Mouse (Mus musculus) heart, embryonic 16.5 days (tissue): Measurements from ENCODE around the gene 9130019O22Rik. TPM values are rescaled to one million over a fixed set of nuclear protein-coding genes. Genes with fewer than 3 reads are reported as not detected.
"Not testable (repeated sequence)": the region's sequence is repeated elsewhere in the genome, so short reads cannot be mapped to it uniquely, and the experiment has no call there.

ENCODE experiments used
- ATAC-seq: fragments of 200-750 bp; cut with Nextera tagmentation; replicated peaks from 2 replicates; pipeline ENCODE4 v1.8.0; 2017; ENCODE audit warnings: moderate number of reproducible peaks; ENCODE audit not compliant: insufficient read depth, low FRiP score; ENCODE audit errors: extremely low read depth
- H3K27ac ChIP-seq: fragments of 300-500 bp; sonication (generic); 2 replicates; pipeline ENCODE4 v1.5.1; 2014; ENCODE audit warnings: mild to moderate bottlenecking, low read length, control low read depth, moderate library complexity
- H3K27me3 ChIP-seq: fragments of 300-500 bp; sonication (generic); 2 replicates; pipeline ENCODE4 v1.6.1; 2014; ENCODE audit warnings: low read length, mixed read lengths; ENCODE audit not compliant: control insufficient read depth, insufficient read depth
- H3K36me3 ChIP-seq: fragments of 300-500 bp; sonication (generic); 2 replicates; pipeline ENCODE4 v1.6.1; 2014; ENCODE audit not compliant: control insufficient read depth, insufficient read depth
- H3K4me1 ChIP-seq: fragments of 300-500 bp; sonication (generic); 2 replicates; pipeline ENCODE4 v1.6.1; 2014; ENCODE audit warnings: low read length, mixed read lengths; ENCODE audit not compliant: control insufficient read depth, insufficient read depth
- H3K4me2 ChIP-seq: fragments of 300-500 bp; sonication (generic); 2 replicates; pipeline ENCODE4 v1.6.1; 2014; ENCODE audit warnings: low read depth, mild to moderate bottlenecking, control low read depth, low read length
- H3K4me3 ChIP-seq: fragments of 300-500 bp; sonication (generic); 2 replicates; pipeline ENCODE4 v1.5.1; 2014; ENCODE audit warnings: mild to moderate bottlenecking, control low read depth, low read length
- H3K9ac ChIP-seq: fragments of 300-500 bp; sonication (generic); 2 replicates; pipeline ENCODE4 v1.6.1; 2014; ENCODE audit warnings: low read length, control low read depth
- H3K9me3 ChIP-seq: fragments of 300-500 bp; sonication (generic); replicated peaks from 2 replicates; pipeline ENCODE4 v1.6.1; 2016; ENCODE audit warnings: low read length; ENCODE audit not compliant: control insufficient read depth
- WGBS: fragments of 180-500 bp; shearing (Covaris S2); extraction: QIAGEN DNeasy Blood & Tissue Kit; methylation state at CpG from one replicate; pipeline ENCODE4 v1.1.7; 2014; 5-methylcytosine and 5-hydroxymethylcytosine counted together
- polyA plus RNA-seq: library from polyadenylated mRNA; unstranded; fragments of >200 nt; fragmentation: Nextera tagmentation; extraction: Ambion mirVana; gene quantifications from 2 replicates; pipeline ENCODE4 v1.2.1, GENCODE M21; 2015

The 9130019O22Rik gene
- polyA plus RNA-seq, 1 experiment from 2014 or later: 4.9 TPM

DNA sequence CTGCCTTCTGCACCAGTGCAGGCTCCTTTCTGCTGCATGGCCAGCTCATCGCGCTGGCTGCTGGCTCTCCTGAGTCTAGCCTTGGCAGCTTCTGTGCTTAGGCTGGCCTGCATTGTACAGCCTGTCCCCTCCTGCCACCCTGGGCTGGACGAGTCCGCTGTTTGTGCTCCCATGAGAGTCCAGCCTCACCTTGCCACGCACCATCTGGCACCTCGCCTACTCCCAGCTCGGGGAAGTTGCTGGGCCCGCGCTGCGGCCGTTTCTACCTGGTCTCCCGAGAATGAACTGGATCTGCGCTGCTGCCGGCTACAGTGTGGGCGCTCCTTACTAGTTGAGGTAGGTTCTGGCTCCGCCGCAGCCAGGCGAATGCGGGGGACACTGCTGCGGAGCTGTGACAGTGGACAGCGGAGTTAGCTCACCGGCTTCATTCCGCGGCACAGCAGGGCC, 23.5 kb downstream of the 9130019O22Rik start:
- H3K36me3 ChIP-seq: no peaks in the 10 kb centered on the region
- peak overlapping the region; percentile 64 for H3K4me2 ChIP-seq
- H3K4me1 ChIP-seq: no peaks in the 10 kb centered on the region; the same call in 1 of the 2 replicates
- ATAC-seq: no peak
- H3K27me3 ChIP-seq: peaks cover 20% of the 10 kb centered on the region
- no peaks in the 10 kb centered on the region for H3K9me3 ChIP-seq
- WGBS: 4% methylated on average over 24 of the region's 24 CpGs
- H3K9ac ChIP-seq: peak overlapping the region; percentile 50
- H3K27ac ChIP-seq: no peak overlapping the region
- peak overlapping the region; percentile 37 for H3K4me3 ChIP-seq

DNA sequence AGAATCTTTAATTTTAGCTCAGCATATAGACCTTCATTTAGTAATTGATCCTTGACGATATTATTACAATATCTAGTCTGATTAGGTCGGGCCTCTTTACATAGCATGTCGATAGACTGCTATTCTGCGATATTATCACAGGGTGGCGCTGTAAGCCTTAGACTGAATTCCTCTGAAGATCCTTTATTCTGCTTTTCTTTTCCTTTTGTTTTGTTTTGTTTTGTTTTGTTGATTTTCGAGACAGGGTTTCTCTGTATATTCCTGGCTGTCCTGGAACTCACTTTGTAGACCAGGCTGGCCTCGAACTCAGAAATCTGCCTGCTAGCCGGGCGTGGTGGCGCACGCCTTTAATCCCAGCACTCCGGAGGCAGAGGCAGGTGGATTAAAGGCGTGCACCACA, 24.5 kb downstream of the 9130019O22Rik start:
- not testable (repeated sequence) for H3K9me3 ChIP-seq, H3K4me1 ChIP-seq, H3K36me3 ChIP-seq, H3K9ac ChIP-seq, ATAC-seq, H3K27ac ChIP-seq
- 23% methylated on average over 13 of the region's 13 CpGs for WGBS
- peak overlapping the region; percentile 44 for H3K4me2 ChIP-seq
- H3K27me3 ChIP-seq: peaks cover 20% of the 10 kb centered on the region
- H3K4me3 ChIP-seq: peak overlapping the region; percentile 23

DNA sequence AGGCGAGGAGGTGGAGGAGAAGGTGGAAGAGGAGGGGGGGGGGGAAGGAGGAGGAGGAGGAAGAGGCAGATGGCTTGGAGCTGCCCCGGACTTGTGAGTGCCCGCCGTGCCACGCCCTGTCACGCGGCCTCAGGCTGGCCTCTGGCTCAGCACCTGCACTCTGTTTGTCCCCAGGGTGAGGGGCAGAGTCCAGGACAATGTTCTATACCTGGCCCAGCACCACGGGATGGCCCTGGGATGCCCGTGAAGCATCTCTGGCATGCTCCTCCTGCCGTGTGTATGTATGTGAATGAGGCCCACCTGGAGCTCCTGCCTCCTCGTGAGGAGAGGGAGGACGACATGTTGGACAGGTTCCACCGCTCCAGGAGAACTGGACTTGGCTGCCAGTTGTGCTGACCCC, 25.5 kb downstream of the 9130019O22Rik start:
- H3K9ac ChIP-seq: no peak overlapping the region
- H3K4me2 ChIP-seq: no peak overlapping the region
- H3K9me3 ChIP-seq: no peaks in the 10 kb centered on the region
- no peaks in the 10 kb centered on the region; the same call in 1 of the 2 replicates for H3K4me1 ChIP-seq
- peaks cover 20% of the 10 kb centered on the region for H3K27me3 ChIP-seq
- 48% methylated on average over 13 of the region's 13 CpGs for WGBS
- no peak overlapping the region for H3K4me3 ChIP-seq
- H3K36me3 ChIP-seq: no peaks in the 10 kb centered on the region
- no peak for ATAC-seq
- H3K27ac ChIP-seq: no peak overlapping the region

DNA sequence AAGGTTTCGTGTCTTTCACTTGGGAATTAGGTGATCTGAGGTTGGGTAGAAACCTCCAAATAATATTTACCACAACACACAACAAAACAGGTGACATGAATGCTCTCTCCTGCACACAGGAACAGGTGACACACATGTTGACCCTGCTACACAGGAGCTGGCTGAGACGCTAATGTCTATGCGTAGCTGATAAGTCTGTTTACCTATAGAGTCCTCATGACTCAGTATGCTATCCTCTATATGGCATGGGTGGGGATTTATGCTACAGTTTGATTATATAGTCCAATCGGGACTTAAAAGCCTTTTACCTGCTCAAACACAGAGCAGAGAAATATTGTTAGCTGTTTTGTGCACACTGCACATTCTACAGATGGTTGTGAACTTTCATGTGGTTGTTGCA, 26.7 kb downstream of the 9130019O22Rik start:
- H3K9ac ChIP-seq: no peak overlapping the region
- peaks cover 22% of the 10 kb centered on the region for H3K27me3 ChIP-seq
- H3K4me2 ChIP-seq: no peak overlapping the region
- no peak overlapping the region for H3K27ac ChIP-seq
- H3K36me3 ChIP-seq: no peaks in the 10 kb centered on the region
- H3K4me3 ChIP-seq: no peak overlapping the region
- WGBS: 59% methylated on average over 4 of the region's 4 CpGs
- no peak for ATAC-seq
- no peaks in the 10 kb centered on the region for H3K9me3 ChIP-seq
- no peaks in the 10 kb centered on the region; the same call in 1 of the 2 replicates for H3K4me1 ChIP-seq

DNA sequence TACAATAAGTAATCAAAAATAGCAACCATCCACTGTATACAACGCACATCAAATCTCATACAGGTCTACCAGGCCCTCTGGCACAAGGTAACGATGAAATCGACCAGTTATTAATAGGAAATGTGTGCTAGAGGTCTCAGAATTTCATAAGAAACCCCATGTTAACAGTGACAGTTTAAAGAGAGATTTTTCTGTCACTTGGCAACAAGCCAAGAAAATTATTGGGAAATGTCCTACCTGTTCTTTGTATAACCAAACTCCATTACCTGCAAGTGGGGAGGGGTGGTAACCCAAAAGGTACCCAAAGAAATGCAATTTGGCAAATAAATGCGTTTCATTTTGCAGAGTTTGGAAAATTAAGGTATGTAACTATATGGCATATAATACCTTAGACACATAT, 28.5 kb downstream of the 9130019O22Rik start:
- H3K4me3 ChIP-seq: no peak overlapping the region
- no peak for ATAC-seq
- no peaks in the 10 kb centered on the region for H3K36me3 ChIP-seq
- no peak overlapping the region for H3K4me2 ChIP-seq
- no peaks in the 10 kb centered on the region for H3K9me3 ChIP-seq
- no peak overlapping the region for H3K9ac ChIP-seq
- no peaks in the 10 kb centered on the region for H3K4me1 ChIP-seq
- H3K27ac ChIP-seq: no peak overlapping the region
- peaks cover 16% of the 10 kb centered on the region for H3K27me3 ChIP-seq
- 65% methylated on average over 4 of the region's 4 CpGs for WGBS

DNA sequence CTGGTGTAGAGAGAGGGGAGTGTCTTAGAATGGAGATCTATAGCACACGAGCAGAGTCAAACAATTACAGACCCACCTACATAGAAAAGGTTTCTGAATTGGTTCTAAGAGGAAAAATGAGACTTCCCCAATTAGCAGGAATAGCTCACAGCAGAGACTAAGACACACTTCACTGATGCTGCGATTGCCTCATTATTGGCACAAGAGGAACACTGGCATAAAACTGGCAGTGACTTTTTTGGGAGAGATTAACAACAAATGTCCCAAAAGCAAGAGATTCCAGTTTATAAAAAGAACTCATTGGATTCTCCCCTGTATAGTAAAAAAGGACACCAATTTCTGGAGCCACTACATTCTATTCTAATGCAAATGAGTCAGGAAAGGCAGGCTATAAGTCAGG, 29.1 kb downstream of the 9130019O22Rik start:
- H3K4me3 ChIP-seq: no peak overlapping the region
- no peak overlapping the region for H3K9ac ChIP-seq
- no peak overlapping the region for H3K4me2 ChIP-seq
- no peak overlapping the region for H3K27ac ChIP-seq
- 58% methylated on average over 2 of the region's 2 CpGs for WGBS
- no peaks in the 10 kb centered on the region for H3K4me1 ChIP-seq
- H3K27me3 ChIP-seq: peaks cover 16% of the 10 kb centered on the region
- H3K36me3 ChIP-seq: no peaks in the 10 kb centered on the region
- ATAC-seq: no peak
- no peaks in the 10 kb centered on the region for H3K9me3 ChIP-seq

DNA sequence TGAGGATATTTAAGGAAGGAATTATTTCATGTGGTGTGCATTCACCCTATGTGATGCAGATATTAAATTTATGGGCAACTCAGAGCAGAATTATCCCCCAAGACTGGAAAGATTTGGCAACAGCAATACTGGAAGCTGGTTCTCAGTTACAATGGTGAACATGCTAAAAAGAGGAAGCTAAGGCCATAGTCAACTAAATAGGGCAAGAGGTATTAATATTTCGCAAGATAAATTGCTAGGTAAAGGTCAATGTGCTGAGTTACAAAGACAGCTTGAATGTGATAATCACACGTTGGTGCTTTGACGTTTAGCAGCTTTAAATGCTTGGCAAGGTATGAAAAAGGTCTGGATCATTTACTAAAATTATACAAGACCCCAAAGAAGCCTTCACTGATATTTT, 31.2 kb downstream of the 9130019O22Rik start:
- Histone ChIP-seq H3K36me3 (no peaks in the 10 kb centered on the region), H3K27ac (no peak overlapping the region), H3K27me3 (peaks cover 7% of the 10 kb centered on the region; the same call in 1 of the 2 replicates), H3K9me3 (no peaks in the 10 kb centered on the region), H3K9ac (no peak overlapping the region), H3K4me1 (no peaks in the 10 kb centered on the region), H3K4me2 (no peak overlapping the region), H3K4me3 (no peak overlapping the region)
- WGBS: 51% methylated on average over 3 of the region's 3 CpGs
- no peak for ATAC-seq

DNA sequence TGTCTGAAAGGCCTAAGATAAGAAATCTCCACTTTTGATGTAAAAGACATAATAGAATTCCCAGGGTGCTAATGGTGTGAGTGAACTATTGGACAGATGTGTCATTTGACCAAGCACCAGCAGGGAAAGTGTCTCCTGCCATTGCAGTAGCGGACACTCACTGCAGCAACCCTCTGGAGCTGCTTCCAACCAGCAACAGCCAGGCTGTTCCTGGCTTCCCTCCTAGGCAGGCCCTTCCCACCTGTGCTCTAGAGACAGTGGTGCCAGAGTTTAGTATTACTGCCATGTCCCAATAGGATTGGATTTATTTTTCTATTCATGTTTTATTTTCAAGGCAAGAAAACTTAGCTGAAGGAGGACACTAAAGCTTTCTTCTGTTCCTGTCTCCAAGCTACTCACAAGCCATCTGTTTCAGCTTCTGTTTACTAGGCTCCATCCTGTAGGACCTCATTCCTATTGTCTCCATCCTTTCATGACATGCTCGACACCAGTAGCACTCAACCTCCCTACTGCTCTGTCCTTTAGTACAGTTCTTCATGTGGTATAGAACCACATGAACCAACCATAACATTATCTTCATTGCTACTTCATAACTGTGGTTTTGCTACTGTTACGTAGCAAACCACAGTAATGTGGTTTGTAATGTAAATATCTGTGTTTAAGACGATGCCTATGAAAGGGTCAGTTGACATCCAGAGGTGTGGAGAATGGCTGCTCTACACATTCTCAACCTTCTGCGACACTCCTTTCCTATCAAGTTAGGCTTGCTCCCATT, 35.5 kb downstream of the 9130019O22Rik start:
- 75% methylated on average over 5 of the region's 5 CpGs for WGBS
- H3K9ac ChIP-seq: no peak overlapping the region
- H3K27ac ChIP-seq: no peak overlapping the region
- 0 out of 2 replicates have a peak, but pooled peaks cover 2% of the 10 kb centered on the region for H3K27me3 ChIP-seq
- H3K4me3 ChIP-seq: no peak overlapping the region
- no peaks in the 10 kb centered on the region for H3K9me3 ChIP-seq
- no peak for ATAC-seq
- peaks cover 4% of the 10 kb centered on the region for H3K4me1 ChIP-seq
- no peaks in the 10 kb centered on the region for H3K36me3 ChIP-seq
- H3K4me2 ChIP-seq: no peak overlapping the region

DNA sequence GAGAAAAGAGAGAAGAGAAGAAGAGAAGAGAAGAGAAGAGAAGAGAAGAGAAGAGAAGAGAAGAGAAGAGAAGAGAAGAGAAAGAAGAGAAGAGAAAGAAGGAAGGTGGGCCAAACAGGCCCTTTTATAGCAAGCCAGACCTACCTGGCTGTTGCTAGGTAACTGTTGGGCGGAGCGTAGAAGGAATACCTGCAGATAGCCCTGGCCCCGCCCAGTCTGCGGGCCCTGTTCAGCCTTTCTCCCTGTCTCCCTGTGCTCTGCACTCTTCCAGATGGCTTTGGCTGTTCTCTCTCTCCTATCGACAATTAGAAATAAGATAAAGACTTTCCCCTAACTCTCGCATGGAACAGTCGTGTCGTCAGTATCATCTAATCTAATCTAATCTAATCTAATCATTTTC, 40.3 kb downstream of the 9130019O22Rik start:
- WGBS: 12% methylated on average over 8 of the region's 8 CpGs
- Histone ChIP-seq H3K4me3 (peak overlapping the region; percentile 91), H3K9ac (no peak overlapping the region)

More for the DNA sequence above, 40.3 kb downstream of the 9130019O22Rik start:
- H3K4me1 ChIP-seq: peaks cover 20% of the 10 kb centered on the region
- no peaks in the 10 kb centered on the region for H3K9me3 ChIP-seq
- no peak for ATAC-seq
- peaks cover 13% of the 10 kb centered on the region for H3K36me3 ChIP-seq
- peak overlapping the region; percentile 89 for H3K4me2 ChIP-seq
- peak overlapping the region; percentile 97 for H3K27ac ChIP-seq
- H3K27me3 ChIP-seq: no peaks in the 10 kb centered on the region
